1 mouse cellular context compared by ENCODE assay signal in genomic region chr8:106884826-106885400, GRCm38 (mm10). TPM values are rescaled to one million over a fixed set of nuclear protein-coding genes. Genes with fewer than 3 reads are reported as not detected.
"Had no signal": no experiment of that assay in that cellular context is flagged by ENCODE, and none has a peak within 500 bp of the region (broad histone marks: within the 10 kb centered on the region; RNA-seq: fewer than 3 reads in every experiment).

No protein-coding gene starts in this region.

RNA-seq across cellular contexts. Expression of gene Has3, which starts 14.9 kb away (rescaled TPM):
- total RNA-seq: hematopoietic stem cell, adult 5-6 weeks had no signal
